Mouse (Mus musculus) left cerebral cortex, adult 8-10 months (tissue): ENCODE measurements around the gene C2cd2l. TPM values are rescaled to one million over a fixed set of nuclear protein-coding genes. Genes with fewer than 3 reads are reported as not detected.
"Not testable (repeated sequence)": the region's sequence is repeated elsewhere in the genome, so short reads cannot be mapped to it uniquely, and the experiment has no call there.

Experiments
- DNase-seq, 2 experiments: peaks; one replicate each; pipeline ENCODE4 v3.0.0; 2022; ENCODE audit warnings: low spot score in 2 of 2
- total RNA-seq, 4 experiments: library from RNA; stranded (reverse); gene quantifications; 2 replicates each; pipeline ENCODE4 v1.2.4; 2022

Gene C2cd2l
- total RNA-seq, 4 experiments from 2014 or later: 201 to 282 (median 245) TPM

DNA sequence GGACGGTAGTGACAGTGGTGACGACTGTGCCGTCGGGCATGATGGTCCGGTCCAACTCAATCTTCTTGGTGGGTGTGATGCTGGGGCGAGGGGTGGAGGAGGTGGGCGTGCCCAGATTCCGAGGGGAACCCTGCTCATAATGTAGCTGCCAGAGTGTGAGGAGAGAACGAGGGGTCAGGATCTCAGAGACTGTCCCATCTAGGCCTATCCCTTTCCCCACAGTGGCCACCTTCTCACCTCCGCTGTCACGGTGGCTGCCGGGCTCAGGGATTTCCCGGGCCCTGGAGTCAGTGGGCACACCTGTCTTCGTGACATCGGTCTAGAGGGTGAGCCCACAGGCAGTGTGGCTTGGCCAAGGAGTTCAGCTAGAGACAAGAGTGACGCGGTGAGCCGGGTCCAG lies 5.2 kb downstream of the C2cd2l start:
- DNase-seq: no peak

DNA sequence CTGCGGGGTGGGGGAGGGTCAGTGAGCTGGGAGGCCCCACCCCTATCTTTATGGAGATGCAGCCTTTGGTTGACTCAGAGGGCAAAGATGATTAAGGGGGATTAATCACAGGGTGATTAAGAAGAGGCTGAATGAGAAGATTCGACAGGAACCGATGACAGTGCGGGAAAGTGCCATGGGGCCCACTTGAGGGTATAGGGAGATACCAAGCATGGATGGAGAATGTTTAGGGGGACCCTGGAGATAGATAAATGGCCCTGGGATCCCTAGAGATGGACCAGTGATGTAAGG lies 5.9 kb downstream of the C2cd2l start:
- no peak for DNase-seq

DNA sequence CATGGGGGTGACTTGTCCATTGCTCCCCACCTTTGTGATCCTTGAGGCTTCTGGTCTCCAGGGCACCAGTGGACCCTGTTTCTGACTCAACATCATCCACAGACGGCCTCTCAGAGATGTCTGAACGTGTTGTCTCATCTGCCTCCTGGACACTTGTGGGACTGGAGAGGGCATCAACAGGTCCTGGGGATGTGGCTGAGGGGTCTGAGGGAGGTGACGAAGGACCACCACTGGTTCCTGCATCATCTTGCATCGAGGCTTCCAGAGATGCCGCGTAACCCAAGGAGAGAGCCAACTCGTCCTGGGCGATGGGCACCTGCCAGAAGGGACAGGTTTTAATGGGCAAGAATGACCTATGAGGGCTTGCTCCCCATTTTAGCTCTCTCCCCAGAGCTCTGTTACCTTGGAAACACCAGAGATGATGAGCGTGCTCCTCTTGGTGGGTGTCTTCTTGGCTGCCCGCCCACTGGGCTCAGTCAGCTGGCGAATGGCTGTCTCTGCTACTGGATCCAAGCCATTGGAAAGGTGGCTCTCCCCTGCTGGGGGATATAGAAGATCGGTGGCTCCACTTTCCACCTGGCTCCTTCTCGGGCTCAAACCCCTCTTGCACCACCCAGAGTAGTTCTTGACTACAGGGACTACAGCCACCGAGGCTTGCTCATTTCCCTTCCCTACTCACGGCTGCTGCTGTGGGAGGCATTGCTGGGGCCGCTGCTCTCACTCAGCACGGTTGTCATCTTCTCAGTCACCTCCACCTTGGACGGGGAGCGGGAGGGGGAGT lies 6.4 kb downstream of the C2cd2l start:
- DNase-seq: peak; percentile 58 to 84

DNA sequence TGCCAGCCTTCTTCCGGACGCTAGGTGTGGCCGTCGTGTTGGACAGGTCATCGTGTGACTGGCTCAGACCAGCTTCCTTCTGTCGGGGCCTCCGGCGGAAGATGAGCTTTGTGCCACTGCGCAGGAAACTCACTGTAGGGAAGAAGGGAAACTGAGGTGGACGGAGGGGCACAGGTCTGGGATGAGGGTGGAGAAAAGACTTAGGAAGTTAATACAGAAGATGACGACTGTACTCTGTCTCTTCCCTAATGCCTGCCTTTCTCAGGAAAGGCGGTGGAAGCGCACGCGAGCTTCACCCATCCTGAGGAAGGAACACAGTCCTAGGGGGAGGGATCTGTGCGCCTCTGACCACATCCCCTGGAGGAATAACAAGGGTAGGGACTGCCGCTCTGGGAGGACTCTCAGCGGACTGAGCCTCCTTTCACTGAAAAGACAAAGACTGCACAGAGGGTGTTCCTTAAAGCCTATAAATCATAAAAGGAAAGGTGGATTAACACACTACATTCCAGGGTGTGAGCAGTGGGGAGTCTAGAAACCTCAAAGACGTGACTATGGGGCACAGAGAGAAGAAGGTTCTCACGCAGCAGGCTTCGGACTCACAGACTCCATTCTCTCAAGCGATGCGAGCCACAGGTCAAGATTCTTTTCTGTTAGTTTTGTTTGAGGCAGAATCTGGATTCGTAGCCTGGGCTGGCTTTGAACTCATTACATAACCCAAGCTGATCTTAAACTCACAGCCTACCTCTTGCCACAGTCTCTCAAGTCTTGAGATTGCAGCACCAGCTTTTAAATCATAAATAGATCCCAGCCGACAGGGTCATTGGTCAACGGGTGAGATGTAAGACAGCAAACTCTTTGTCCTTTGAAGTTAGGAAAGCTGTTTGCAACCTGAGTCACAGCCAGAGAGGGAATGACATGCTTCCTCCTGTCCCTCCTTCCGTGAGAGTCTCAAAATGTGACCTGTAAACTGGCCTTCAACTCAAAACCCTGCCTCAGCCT lies 8.7 kb downstream of the C2cd2l start:
- DNase-seq: no peak

DNA sequence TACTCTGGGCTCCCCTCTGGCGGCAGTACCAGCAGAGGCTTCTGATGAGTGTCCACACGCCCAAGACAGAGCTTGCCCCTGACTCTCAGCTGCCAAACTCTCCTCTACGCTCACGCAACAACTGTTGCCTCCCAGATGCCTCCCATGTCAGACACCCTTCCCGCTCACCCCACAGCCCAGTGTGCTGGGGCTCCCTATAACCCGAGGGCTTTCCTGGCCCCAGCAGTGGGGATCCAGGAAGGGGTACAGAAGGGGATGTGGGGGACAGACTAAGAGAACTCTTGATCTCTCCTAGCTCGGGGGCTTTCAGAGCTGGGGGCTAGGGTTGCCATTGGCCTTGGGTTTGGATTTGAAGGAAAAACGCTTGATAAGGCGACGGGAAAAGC lies 9.3 kb downstream of the C2cd2l start:
- DNase-seq: no peak

DNA sequence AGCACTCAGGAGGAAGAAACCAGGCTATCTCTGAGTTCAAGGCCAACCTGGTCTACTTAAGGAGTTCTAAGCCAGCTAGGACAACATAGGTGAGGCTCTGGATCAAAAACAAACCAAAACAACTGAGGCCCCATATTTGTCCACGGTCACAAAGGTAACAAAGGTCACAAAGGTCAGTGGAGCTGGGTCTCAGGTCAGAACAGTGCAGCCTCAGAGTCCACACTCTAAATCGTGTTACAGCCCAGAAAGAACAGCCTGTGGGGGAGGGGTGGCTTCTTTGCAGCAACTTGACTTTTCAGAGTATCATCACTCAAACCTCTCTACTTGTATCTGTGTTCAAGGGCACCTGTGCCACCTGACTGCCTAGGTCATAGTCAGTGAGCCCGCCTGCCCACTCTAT lies 10.3 kb downstream of the C2cd2l start:
- no peak for DNase-seq

DNA sequence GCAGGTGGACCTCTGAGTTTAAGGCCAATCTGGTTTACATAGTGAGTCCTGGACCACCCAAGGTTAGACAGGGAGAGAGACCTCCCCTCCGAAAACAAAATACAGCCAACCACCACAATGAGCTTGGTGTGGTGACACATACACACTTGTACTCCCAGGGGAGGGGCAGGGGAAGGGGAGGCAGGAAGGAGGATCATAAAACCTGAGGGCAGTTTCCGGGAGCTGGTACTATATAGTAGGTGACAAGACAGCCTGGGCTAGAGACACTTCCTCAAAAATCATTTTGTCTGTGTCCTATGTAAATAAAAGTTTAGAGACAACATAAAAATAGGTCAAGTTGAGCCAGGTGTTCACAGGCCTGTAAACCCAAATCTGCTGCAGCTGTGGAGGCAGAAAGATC lies 12.8 kb downstream of the C2cd2l start:
- DNase-seq: no peak

DNA sequence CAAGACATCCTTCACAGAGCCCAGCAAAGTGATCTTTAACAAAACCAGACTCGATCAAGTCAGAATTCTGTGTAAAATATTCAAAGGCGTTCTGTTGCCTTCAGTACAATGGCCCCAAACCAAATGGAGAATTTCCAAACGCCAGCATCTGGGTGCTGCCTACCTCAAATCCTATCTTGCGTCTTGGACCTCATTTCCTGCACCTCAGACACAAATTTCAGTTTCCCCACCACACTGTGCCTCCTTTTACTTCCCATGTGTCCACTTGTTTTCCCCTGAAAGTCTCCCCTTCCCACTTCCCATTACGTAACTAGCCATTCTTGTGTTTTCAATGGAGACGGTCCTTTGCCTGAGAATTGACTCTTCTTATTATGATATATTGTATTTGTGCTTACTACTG lies 13.6 kb downstream of the C2cd2l start:
- DNase-seq: no peak

DNA sequence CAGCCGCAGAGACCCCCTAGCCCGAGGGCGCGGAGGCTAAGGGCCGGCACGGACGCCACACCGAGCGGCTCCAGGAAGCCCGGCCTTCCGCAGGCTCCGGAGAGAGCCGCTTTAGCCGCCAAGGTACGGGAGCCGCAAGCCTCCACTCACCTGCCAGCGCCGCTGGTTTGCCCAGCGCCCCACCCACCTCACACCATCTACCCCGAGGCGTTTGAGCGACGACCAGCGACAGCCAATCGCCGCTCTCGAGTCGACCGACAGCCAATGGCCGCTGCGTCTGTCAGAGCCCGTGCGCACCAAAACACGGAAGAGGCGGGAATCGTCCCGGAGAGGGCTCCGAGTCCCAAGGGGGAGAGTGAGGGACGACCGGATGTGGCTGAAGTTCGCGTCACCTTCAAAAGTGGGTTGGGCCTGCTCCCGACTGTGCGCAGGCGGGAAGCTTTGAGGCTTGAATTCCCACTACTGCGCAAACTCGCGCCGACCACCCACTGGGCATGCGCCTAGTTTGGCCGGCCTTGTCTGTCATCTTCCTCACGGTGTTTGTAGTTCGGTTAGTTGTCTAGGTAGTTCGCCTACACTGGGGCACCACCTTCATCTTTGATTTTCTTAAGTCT lies 14.5 kb downstream of the C2cd2l start, which contains the start of gene Hinfp:
TSS of gene Hinfp (minus strand) at position 206 of the 614 bp plus-strand sequence.
- DNase-seq: peak; percentile 91 to 99

DNA sequence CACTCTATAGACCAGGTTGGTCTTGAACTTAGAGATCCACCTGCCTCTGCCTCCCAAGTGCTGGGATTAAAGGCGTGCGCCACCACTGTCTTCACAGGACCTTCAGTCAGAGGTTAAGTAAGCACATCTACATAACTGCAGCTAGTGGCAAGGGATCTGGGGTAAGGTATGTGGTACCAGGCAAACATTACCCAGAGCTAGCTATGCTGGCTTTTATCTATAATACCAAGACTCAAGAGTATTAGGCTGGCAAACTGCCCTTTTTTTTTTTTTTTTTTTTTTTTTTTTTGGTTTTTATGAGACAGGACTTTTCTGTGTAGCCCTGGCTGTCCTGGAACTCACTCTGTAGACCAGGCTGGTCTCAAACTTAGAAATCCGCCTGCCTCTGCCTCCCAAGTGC lies 20.1 kb downstream of the C2cd2l start:
- DNase-seq: not testable (repeated sequence)

DNA sequence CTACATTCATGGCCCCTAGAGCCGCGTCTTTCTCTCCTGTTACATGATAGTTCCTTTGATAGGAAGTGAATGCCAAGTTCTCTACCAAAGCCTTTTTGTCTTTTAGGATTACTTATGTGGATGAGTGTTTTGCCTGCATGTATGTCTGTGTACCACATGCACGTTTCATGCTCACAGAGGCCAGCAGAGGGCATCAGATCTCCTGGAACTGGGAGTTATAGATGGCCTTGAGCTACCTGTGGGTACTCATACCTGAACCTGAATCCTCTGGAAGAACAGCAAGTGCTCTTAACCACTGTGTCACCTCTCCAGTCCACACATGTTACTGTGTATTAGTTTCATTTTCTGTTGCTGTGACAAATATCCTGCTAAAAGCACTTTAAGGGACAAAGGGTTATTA lies 27.6 kb downstream of the C2cd2l start:
- no peak for DNase-seq

DNA sequence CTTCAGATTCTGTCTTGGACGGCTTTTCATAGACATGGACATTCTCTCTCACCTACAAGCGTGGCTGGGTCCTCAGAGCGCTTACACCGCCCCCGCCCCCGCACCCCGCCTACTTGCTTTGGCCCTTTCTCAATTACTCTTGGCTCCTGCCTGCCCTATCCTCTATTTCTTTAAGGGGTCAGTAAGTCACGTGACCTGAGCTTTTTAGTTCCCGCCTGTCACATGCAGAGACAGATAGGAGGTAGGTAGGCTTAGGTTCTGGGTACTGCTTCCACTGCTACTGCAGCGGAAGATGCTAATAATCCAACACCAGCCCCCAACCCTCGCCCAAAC lies 31.2 kb downstream of the C2cd2l start:
- DNase-seq: no peak

DNA sequence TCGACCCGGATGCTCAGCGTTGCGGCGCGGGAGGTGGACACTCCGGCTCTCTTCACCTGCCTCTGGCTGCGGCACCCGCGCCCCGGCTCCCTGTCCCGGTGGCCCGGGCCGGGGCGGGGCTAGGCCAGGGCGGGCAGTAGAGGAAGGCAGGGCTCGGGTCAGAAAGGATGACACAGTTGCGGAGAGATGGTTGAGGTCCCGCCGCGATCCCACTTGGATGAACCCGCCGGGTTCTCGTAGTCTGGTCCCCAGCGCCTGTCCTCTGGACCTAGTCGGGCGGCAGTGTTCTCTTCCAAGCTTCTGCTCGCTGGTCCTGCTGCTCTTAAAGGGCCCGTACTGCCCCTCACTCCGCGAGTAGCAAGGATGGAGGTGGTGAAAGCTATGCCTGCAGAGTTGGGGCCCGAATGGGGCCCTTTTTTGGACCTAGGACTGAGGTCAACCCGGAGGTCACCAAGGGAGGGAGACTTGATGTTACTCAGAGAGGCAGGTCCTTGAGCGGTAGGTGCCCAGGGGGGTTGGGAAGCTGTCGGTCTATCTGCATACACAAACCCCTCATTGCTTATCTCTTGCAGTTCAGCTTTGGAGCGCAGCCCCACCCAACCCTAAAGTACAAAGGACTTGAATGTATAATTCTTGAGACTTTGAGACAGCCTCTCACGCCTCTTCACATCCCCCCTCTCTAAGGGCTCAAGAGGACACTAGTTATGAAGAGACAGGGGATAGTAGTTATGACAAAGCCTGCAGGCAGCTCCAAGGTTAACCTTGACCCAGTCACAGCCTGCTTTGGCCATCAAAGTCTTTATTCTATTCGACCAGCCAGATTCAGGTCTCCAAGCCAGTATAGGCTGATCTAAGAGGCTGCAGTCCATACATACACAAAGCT lies 31.8 kb downstream of the C2cd2l start, which contains the start of gene Abcg4:
TSS of gene Abcg4 (minus strand) at position 540 of the 883 bp plus-strand sequence.
- DNase-seq: peak in 1 of 2 experiments; percentile 47

DNA sequence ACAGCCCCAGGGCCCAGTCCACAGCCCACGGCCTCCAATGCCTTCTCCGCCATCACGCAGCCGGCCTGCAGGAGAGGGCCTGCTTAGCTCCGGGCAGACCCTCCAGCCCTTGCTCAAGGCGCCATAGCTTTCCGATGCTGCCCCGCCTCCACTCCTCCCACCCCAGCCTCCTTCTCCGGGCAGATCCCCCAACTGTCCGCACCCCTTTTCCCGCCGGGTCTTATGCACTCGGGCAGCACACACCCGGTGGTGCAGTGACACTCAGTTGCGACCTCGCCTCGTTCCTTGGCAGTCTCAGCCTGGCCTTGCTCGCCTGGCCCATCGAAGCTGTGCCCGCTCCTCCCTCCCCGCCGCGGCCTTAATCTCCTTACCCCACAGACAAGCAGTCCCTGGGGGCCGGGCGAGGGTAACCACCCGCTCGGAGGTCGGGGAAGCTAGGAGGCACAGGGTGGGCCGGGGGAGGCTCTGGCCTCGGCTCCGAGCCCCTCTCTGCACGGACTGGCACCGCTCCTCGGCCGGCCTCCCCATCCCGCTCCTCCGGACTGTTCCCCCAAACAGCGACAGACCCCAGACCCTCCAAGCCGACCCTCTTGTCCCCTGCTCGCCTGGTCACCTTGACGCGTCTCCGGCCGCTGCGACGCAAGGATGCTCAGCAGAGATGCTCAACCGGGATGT lies 32.5 kb downstream of the C2cd2l start:
- no peak for DNase-seq

DNA sequence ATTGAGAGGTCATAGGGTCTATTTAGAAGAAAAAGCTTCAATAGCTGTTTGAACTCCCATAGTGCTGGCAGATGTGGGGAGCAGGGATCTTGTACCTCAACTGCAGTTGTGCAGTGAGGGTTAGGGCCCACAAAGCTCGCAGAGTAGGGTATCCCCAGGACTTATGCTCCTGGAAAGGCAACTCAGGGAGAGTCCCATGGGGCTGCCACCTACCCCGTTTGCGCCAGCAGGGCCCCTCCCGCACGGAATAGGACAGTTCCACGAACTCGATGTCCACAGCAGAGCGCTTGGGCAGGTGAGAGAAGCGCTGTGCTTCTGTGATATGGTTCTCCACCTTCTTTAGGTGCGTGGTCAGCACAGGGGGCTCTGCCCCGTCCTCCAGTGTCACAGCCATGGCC lies 33.1 kb downstream of the C2cd2l start:
- no peak for DNase-seq

DNA sequence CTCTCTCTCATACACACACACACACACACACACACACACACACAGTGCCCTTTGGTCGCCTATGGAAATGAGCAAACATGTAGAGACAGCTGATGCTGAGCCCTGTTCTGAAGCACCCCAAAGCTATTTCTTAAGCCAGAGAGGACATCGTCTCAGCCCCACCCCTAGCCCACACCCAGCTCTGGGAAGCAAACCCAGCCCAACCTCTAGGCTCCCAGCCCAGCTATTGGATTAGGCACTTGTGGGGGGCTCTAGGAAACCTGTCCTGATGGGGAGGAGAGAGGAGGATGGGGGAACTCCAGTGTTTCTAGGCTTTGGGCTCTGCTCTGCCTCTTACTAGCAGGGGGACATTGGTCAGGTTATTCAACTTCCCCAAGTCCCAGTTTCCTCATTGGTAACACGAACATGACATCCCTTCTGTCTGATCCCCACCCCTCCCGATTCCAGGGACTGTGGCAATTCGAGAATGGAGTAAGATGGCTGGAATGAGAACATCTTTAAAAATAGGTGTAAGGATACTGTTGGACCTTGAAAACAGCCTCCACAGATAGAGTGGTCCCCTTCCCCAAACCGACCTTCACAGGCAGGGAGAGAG lies 33.7 kb downstream of the C2cd2l start:
- DNase-seq: no peak

DNA sequence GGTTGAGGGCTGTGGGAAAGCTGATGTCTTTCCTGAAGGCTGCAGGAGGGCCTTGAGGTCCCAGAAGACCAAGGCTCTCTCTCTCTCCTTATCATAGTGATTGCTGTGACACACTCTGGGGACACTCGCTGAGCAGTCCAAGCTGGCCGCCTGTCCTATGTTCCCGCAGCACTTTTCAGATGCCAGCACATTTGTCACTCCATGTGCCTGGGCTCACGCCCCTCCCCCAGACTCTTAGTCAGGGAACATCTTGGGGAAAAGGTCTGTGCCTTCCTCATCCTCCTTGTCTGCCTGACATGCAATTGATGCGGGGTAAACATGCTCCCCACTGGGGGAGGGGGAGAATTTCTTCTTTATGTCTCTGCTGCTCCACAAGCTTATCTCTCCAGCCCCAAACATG lies 36.9 kb downstream of the C2cd2l start:
- DNase-seq: no peak

DNA sequence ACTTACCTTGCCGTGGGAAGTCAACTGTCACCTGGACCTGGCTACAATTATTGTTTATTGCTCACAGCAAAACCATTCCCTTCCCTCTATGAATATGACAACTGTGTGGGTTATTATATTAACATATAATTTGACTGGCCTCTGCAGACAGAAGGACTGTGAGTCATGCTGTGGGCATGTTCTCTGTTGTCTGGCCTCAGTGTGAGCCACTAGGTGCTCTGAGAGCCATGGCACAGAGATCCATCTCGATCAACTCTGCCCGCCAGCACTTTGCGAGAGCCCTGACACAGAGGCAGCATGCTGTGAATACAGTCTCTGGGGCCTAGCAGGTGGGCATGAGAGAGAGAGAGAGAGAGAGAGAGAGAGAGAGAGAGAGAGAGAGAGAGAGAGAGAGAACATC lies 50.1 kb downstream of the C2cd2l start:
- no peak for DNase-seq

DNA sequence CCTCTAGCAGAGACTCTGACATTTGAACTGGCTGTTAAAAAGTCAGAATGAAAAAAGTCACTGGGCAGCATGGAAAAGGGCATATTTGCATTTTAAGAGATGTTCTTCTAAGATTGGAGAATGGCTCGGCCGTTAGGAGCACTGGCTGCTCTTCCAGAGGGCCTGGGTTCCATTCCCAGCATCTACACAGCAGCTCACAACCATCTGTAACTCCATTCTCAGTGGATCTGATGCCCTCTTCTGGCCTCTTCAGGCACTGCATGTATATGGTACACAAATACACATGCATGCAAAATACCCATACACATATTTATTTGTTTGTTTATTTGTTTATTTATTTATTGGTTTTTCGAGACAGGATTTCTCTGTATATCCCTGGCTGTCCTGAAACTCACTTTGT lies 51.0 kb downstream of the C2cd2l start:
- no peak for DNase-seq

DNA sequence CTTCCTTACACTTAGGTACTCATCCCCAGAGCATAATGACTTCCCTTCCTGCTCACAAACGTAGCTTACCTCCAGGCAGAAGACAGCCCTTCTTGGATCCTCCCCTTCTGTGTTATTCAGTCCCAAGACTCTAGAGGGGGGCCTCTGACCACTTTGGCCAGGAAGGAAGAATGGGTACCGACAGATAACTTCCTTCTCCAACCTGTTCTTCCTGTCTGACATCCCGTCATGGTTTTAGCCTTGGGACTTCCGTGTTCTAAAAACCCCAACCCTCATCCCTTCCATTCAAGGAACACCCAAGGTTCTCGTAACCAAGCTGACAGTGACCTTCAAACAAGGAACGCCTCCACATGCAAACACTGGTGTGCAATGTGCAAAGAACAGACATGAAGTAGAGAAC lies 51.7 kb downstream of the C2cd2l start, which contains the start of gene Nlrx1:
TSS of gene Nlrx1 (minus strand) at position 168 of the 400 bp plus-strand sequence.
- DNase-seq: no peak
